15 mouse cellular contexts compared by ENCODE assay signal in the genomic region with DNA sequence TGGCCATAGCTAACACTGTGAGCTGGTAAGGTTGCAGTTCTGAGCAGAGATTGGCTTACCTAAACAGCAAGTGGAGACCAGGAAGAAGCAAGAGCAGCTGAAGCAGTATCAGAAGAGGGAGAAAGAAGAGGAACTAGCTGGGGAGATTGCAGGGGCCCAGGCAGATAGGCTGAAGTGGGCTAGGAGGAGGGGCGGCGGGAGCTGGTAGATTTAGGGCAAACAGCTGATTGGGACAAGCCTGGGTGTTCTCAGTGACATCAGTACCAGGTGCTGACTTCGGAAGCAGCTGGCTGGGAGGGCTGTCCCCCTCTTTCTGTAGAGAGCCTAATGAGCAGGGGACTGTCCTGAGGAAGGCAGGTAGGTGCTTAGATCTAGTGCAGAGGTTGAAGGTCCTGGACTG. TPM values are rescaled to one million over a fixed set of nuclear protein-coding genes. Genes with fewer than 3 reads are reported as not detected.
DNase-seq lines count a peak whose midpoint lies in the region.
"Had no signal": no experiment of that assay in that cellular context is flagged by ENCODE, and none has a peak within 500 bp of the region (broad histone marks: within the 10 kb centered on the region; RNA-seq: fewer than 3 reads in every experiment).

No protein-coding gene starts in this region.

- DNase-seq in heart, adult 11 months, result peak; percentile 76
- DNase-seq in heart, postnatal 4 days, result no peak
- DNase-seq in MEL-GATA-1-ER (ENCODE audit: extremely low read depth, low read depth), result peak; percentile 10
- DNase-seq in urinary bladder, postnatal 10 days (ENCODE audit: low spot score), result no peak
- no peak for DNase-seq in cerebellum, adult 11-12 months
- DNase-seq: adrenal gland, adult 2 months; adrenal gland, postnatal 10 days; adrenal gland, postnatal 25 days; B cell, adult 2 months; cerebellum, adult 11 months; cerebellum, adult 2 months; cerebellum, adult 9-10 months; cerebellum, postnatal 10 days; cerebellum, postnatal 25 days; forebrain, postnatal 0 days had no signal

RNA-seq across cellular contexts. Expression of a gene that starts 37.8 kb away (rescaled TPM):
- total RNA-seq in heart, postnatal 4 days (2021), result not detected

RNA-seq across cellular contexts. Expression of a gene that starts 48.1 kb away (rescaled TPM):
- total RNA-seq in heart, postnatal 4 days (2021), result 10 to 100 TPM; 10.7 to 10.8 TPM

Comparison
In these comparisons a context has a peak if more than half of its experiments do, and no peak if none do; other contexts are left out.
1. DNase-seq: peak in heart, adult 11 months (single experiment) and MEL-GATA-1-ER (single experiment); none in heart, postnatal 4 days (single experiment), urinary bladder, postnatal 10 days (single experiment) and cerebellum, adult 11-12 months (single experiment).